24 mouse cellular contexts compared by ENCODE assay signal in the genomic region with DNA sequence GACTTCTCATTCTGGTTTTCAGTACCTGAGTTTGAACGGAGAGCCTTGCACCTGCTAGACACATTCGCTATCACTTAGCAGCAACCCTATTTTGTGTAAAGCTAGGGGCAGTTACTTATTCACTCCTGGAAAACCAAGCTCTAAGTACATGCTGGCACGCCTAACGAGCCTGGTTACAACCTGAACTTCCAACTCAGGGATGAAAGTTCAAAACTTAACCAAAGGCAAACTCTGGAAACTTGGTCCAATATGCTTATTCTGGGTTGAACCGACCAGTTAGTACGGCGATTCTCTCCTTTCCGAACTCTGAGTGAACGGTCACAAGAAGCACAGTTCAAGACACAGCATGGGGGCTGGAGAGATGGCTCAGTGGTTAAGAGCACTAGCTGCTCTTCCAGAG. TPM values are rescaled to one million over a fixed set of nuclear protein-coding genes. Genes with fewer than 3 reads are reported as not detected.
A peak's percentile ranks its signal among the peaks of the same experiment; 100 is the strongest.
DNase-seq lines count a peak whose midpoint lies in the region; ATAC-seq lines count a peak whose summit lies in the region.
"Had no signal": no experiment of that assay in that cellular context is flagged by ENCODE, and none has a peak within 500 bp of the region (broad histone marks: within the 10 kb centered on the region; RNA-seq: fewer than 3 reads in every experiment).

No protein-coding gene starts in this region.

- no peaks in the 10 kb centered on the region for H3K27me3 ChIP-seq in liver, embryonic 15.5 days
- no peaks in the 10 kb centered on the region for H3K27me3 ChIP-seq in liver, embryonic 12.5 days (replicated peaks)
- H3K27me3 ChIP-seq: heart, embryonic 13.5 days; hindbrain, embryonic 12.5 days; midbrain, embryonic 15.5 days; neural tube, embryonic 12.5 days had no signal

- DNase-seq in kidney, adult 11 months = peak; percentile 76
- DNase-seq in kidney, postnatal 4 days = no peak
- peak; percentile 52 for DNase-seq in kidney, postnatal 14 days
- DNase-seq in adrenal gland, postnatal 14 days = no peak
- DNase-seq in urinary bladder, postnatal 4 days (ENCODE audit: low spot score in 2 of 2) = no peak
- DNase-seq: cerebellum, adult 11 months; cerebellum, postnatal 10 days; forebrain, postnatal 0 days; gastrocnemius, postnatal 25 days; heart, adult 2 months; heart, postnatal 14 days; right cerebral cortex, postnatal 25 days; thymus, postnatal 36 days had no signal

- ATAC-seq in liver, embryonic 15.5 days (ENCODE audit: insufficient read depth) = no peak
- no peak for ATAC-seq in liver, embryonic 12.5 days
- ATAC-seq: CD4-positive, CD25-positive, alpha-beta regulatory T cell, adult 4 months; forebrain, postnatal 0 days; lung, postnatal 0 days; midbrain, embryonic 15.5 days had no signal

- 0 out of 2 replicates have a peak overlapping the region, but pooled peaks have one; percentile 14 for H3K27ac ChIP-seq in liver, embryonic 15.5 days (replicated peaks)
- H3K27ac ChIP-seq in liver, embryonic 12.5 days = no peak overlapping the region
- H3K27ac ChIP-seq: heart, adult 2 months; heart, embryonic 13.5 days; hindbrain, embryonic 12.5 days; layer of hippocampus, adult 2 months; liver, embryonic 14.5 days; macrophage; midbrain, embryonic 15.5 days; neural tube, embryonic 12.5 days had no signal

- 81% methylated on average over 9 of the region's 9 CpGs for WGBS in liver, embryonic 15.5 days (ENCODE audit: insufficient replicate concordance)
- WGBS in liver, embryonic 12.5 days (ENCODE audit: insufficient replicate concordance) = 83% methylated on average over 9 of the region's 9 CpGs

- no peak overlapping the region for H3K4me2 ChIP-seq in liver, embryonic 15.5 days
- no peak overlapping the region for H3K4me2 ChIP-seq in liver, embryonic 12.5 days
- H3K4me2 ChIP-seq: heart, embryonic 13.5 days; hindbrain, embryonic 12.5 days; midbrain, embryonic 15.5 days; neural tube, embryonic 12.5 days had no signal

- no peak overlapping the region for H3K9ac ChIP-seq in liver, embryonic 15.5 days
- H3K9ac ChIP-seq in liver, embryonic 12.5 days = no peak overlapping the region
- H3K9ac ChIP-seq: forebrain, postnatal 0 days; heart, embryonic 13.5 days; hindbrain, embryonic 12.5 days; liver, embryonic 14.5 days; midbrain, embryonic 15.5 days; neural tube, embryonic 12.5 days had no signal

- no peaks in the 10 kb centered on the region for H3K9me3 ChIP-seq in liver, embryonic 15.5 days (replicated peaks)
- no peaks in the 10 kb centered on the region for H3K9me3 ChIP-seq in liver, embryonic 12.5 days (replicated peaks)
- H3K9me3 ChIP-seq: heart, embryonic 13.5 days; hindbrain, embryonic 12.5 days; midbrain, embryonic 15.5 days; neural tube, embryonic 12.5 days had no signal

- peaks cover 20% of the 10 kb centered on the region for H3K36me3 ChIP-seq in liver, embryonic 15.5 days (replicated peaks)
- peaks cover 24% of the 10 kb centered on the region for H3K36me3 ChIP-seq in liver, embryonic 12.5 days
- H3K36me3 ChIP-seq: midbrain, embryonic 15.5 days had no signal

- H3K4me3 ChIP-seq in liver, embryonic 15.5 days (replicated peaks) = no peak overlapping the region
- H3K4me3 ChIP-seq in liver, embryonic 12.5 days = no peak overlapping the region
- H3K4me3 ChIP-seq: heart, adult 2 months; heart, embryonic 13.5 days; hindbrain, embryonic 12.5 days; layer of hippocampus, adult 2 months; midbrain, embryonic 15.5 days; neural tube, embryonic 12.5 days had no signal

- peaks cover 14% of the 10 kb centered on the region for H3K4me1 ChIP-seq in liver, embryonic 15.5 days (replicated peaks)
- peaks cover 11% of the 10 kb centered on the region for H3K4me1 ChIP-seq in liver, embryonic 12.5 days
- H3K4me1 ChIP-seq: hindbrain, embryonic 12.5 days; neural tube, embryonic 12.5 days had no signal

RNA-seq across cellular contexts. Expression of a gene that starts 7.2 kb away (rescaled TPM):
- polyA plus RNA-seq in liver, embryonic 15.5 days (2015; fragmentation: Nextera tagmentation; extraction: Ambion mirVana) = 36.5 and 38.1 TPM in 2 replicates
- 55.9 and 58.7 TPM in 2 replicates for polyA plus RNA-seq in liver, embryonic 12.5 days (2016; fragmentation: Nextera tagmentation; extraction: Ambion mirVana)
- total RNA-seq in adrenal gland, postnatal 14 days (2021) = 50.1 and 51.3 TPM in 2 replicates

RNA-seq across cellular contexts. Expression of a gene that starts 35.3 kb away (rescaled TPM):
- 7.5 and 8.8 TPM in 2 replicates for polyA plus RNA-seq in liver, embryonic 15.5 days (2015; fragmentation: Nextera tagmentation; extraction: Ambion mirVana)
- 8.0 and 8.6 TPM in 2 replicates for polyA plus RNA-seq in liver, embryonic 12.5 days (2016; fragmentation: Nextera tagmentation; extraction: Ambion mirVana)
- 22.0 and 22.3 TPM in 2 replicates for total RNA-seq in adrenal gland, postnatal 14 days (2021)

Comparison
In these comparisons a context has a peak if more than half of its experiments do, and no peak if none do; other contexts are left out.
1. DNase-seq: peak in kidney, adult 11 months (single experiment) and kidney, postnatal 14 days (single experiment); none in kidney, postnatal 4 days (0 of 2), adrenal gland, postnatal 14 days (single experiment) and urinary bladder, postnatal 4 days (0 of 2).